Mouse (Mus musculus) ES-E14 (cell line): ENCODE results near the gene Rasgrf2. TPM values are rescaled to one million over a fixed set of nuclear protein-coding genes. Genes with fewer than 3 reads are reported as not detected.

Source experiments
- DNase-seq: peaks from one replicate; pipeline ENCODE4 v3.0.0-alpha.2; 2013; ENCODE audit warnings: low read depth, low spot score
- H3K27ac ChIP-seq: 2 replicates; pipeline ENCODE4 v1.5.1; 2012; ENCODE audit warnings: low read depth, mild to moderate bottlenecking, low read length, moderate library complexity, mixed read lengths; ENCODE audit not compliant: poor library complexity, insufficient read depth, severe bottlenecking
- H3K36me3 ChIP-seq: 2 replicates; pipeline ENCODE4 v1.6.1; 2012; ENCODE audit warnings: mild to moderate bottlenecking, low read length, moderate library complexity, mixed read lengths; ENCODE audit not compliant: control insufficient read depth, poor library complexity, insufficient read depth, severe bottlenecking
- H3K4me1 ChIP-seq, 2 experiments: fragments of 150-350 bp in 1 of 2; sonication (generic) in 1 of 2; 2 replicates each; pipeline ENCODE4 v1.6.1; 2012; ENCODE audit warnings: low read length in 2 of 2, mild to moderate bottlenecking in 1 of 2, mixed read lengths in 1 of 2; ENCODE audit not compliant: control insufficient read depth in 2 of 2, insufficient read depth in 2 of 2, poor library complexity in 1 of 2
- H3K4me3 ChIP-seq, 2 experiments: fragments of 150-350 bp in 1 of 2; sonication (generic) in 1 of 2; 2 replicates each; pipeline ENCODE4 v1.5.1; 2012; ENCODE audit warnings: low read length in 2 of 2, low read depth in 1 of 2, mild to moderate bottlenecking in 1 of 2, mixed read lengths in 1 of 2; ENCODE audit not compliant: insufficient read depth in 1 of 2, poor library complexity in 1 of 2, severe bottlenecking in 1 of 2
- H3K9ac ChIP-seq: 2 replicates; pipeline ENCODE4 v1.6.1; 2012; ENCODE audit warnings: low read depth, mild to moderate bottlenecking, low read length, mixed read lengths; ENCODE audit not compliant: poor library complexity, insufficient read depth, severe bottlenecking
- H3K9me3 ChIP-seq: fragments of 150-350 bp; sonication (generic); 2 replicates; pipeline ENCODE4 v1.6.1; 2012; ENCODE audit warnings: low read depth, mild to moderate bottlenecking, low read length; ENCODE audit not compliant: control insufficient read depth, insufficient read depth
- CHD2 ChIP-seq: IDR thresholded peaks from 2 replicates; pipeline ENCODE4 v1.6.1; 2014; ENCODE audit warnings: mild to moderate bottlenecking, low read depth, low read length, inconsistent platforms
- HCFC1 ChIP-seq: IDR thresholded peaks from 2 replicates; pipeline ENCODE4 v1.6.1; 2012; ENCODE audit warnings: low read length, inconsistent platforms, borderline replicate concordance; ENCODE audit not compliant: insufficient read depth
- MAFK ChIP-seq: IDR thresholded peaks from 2 replicates; pipeline ENCODE4 v1.6.1; 2014; ENCODE audit warnings: mild to moderate bottlenecking, low read depth, low read length, inconsistent platforms; ENCODE audit not compliant: insufficient read depth
- ZC3H11A ChIP-seq: IDR thresholded peaks from 2 replicates; pipeline ENCODE4 v1.6.1; 2012; ENCODE audit warnings: low read depth, mild to moderate bottlenecking, inconsistent platforms, low read length, borderline replicate concordance
- ZNF384 ChIP-seq: IDR thresholded peaks from 2 replicates; pipeline ENCODE4 v1.6.1; 2012; ENCODE audit warnings: low read depth, low read length, inconsistent platforms
- in situ Hi-C, 2 experiments: fragments of 600-800 bp; cut with MboI; formaldehyde crosslinking; loops; one replicate each; pipeline ENCODE4 v1.15.1; 2025; ENCODE audit warnings: low sequenced_read_pairs in 2 of 2, inconsistent platforms in 1 of 2; ENCODE audit not compliant: unreplicated experiment in 2 of 2
- total RNA-seq: library from RNA; depleted of rRNA; stranded (reverse); fragments of 300-350 nt; gene quantifications from 2 replicates; pipeline ENCODE4 v1.2.3, GENCODE M21; 2012

Gene Rasgrf2
- total RNA-seq, 1 experiment: 0.40 TPM

- in situ Hi-C loops: loop anchor here in 1 of 2 experiments (25.0 kb wide), 1 partner anchor 822 kb away; no protein-coding TSS in a partner anchor
- TF ChIP-seq ZC3H11A (no peak), HCFC1 (no peak), CHD2 (no peak), MAFK (no peak), ZNF384 (no peak)
- no peak overlapping the region for H3K9ac ChIP-seq
- no peaks in the 10 kb centered on the region for H3K36me3 ChIP-seq
- no peaks in the 10 kb centered on the region for H3K9me3 ChIP-seq
- no peaks in the 10 kb centered on the region for H3K4me1 ChIP-seq
- H3K4me3 ChIP-seq: no peak overlapping the region
- H3K27ac ChIP-seq: no peak overlapping the region
- no peak for DNase-seq
Measured at GRCm38 (mm10) chr13:91915192-91915581, 216.3 kb downstream of the Rasgrf2 start.

GRCm38 (mm10) chr13:91911652-91912051 is 219.8 kb downstream of the Rasgrf2 start:
- DNase-seq: no peak
- Histone ChIP-seq H3K9ac (no peak overlapping the region), H3K4me1 (no peaks in the 10 kb centered on the region), H3K27ac (no peak overlapping the region), H3K36me3 (no peaks in the 10 kb centered on the region), H3K9me3 (no peaks in the 10 kb centered on the region), H3K4me3 (no peak overlapping the region)
- in situ Hi-C loops: loop anchor here in 1 of 2 experiments (25.0 kb wide), 1 partner anchor 826 kb away; no protein-coding TSS in a partner anchor
- TF ChIP-seq CHD2 (no peak), ZNF384 (no peak)

- in situ Hi-C loops: loop anchor here in 1 of 2 experiments (25.0 kb wide), 1 partner anchor 826 kb away; no protein-coding TSS in a partner anchor
- H3K9me3 ChIP-seq: no peaks in the 10 kb centered on the region
- no peak overlapping the region for H3K9ac ChIP-seq
- H3K4me3 ChIP-seq: no peak overlapping the region
- no peaks in the 10 kb centered on the region for H3K36me3 ChIP-seq
- H3K4me1 ChIP-seq: no peaks in the 10 kb centered on the region
- TF ChIP-seq HCFC1: no peak
- no peak for TF ChIP-seq ZNF384
- TF ChIP-seq MAFK: no peak
- TF ChIP-seq CHD2: no peak
- TF ChIP-seq ZC3H11A: no peak
- H3K27ac ChIP-seq: no peak overlapping the region
- no peak for DNase-seq
Measured at GRCm38 (mm10) chr13:91911211-91911610, 220.2 kb downstream of the Rasgrf2 start.

GRCm38 (mm10) chr13:91908202-91908980 is 223.1 kb downstream of the Rasgrf2 start:
- H3K27ac ChIP-seq: no peak overlapping the region
- H3K9ac ChIP-seq: no peak overlapping the region
- no peak overlapping the region for H3K4me3 ChIP-seq
- H3K4me1 ChIP-seq: no peaks in the 10 kb centered on the region
- H3K9me3 ChIP-seq: no peaks in the 10 kb centered on the region
- H3K36me3 ChIP-seq: no peaks in the 10 kb centered on the region
- peak; percentile 44 for DNase-seq
- TF ChIP-seq MAFK (no peak), ZC3H11A (peak; percentile 90), HCFC1 (no peak), CHD2 (no peak), ZNF384 (no peak)
- in situ Hi-C loops: loop anchor here in 1 of 2 experiments (25.0 kb wide), 1 partner anchor 829 kb away; no protein-coding TSS in a partner anchor

GRCm38 (mm10) chr13:91906338-91906737 is 225.1 kb downstream of the Rasgrf2 start:
- in situ Hi-C loops: loop anchor here in 1 of 2 experiments (25.0 kb wide), 1 partner anchor 831 kb away; no protein-coding TSS in a partner anchor

More at GRCm38 (mm10) chr13:91906338-91906737, 225.1 kb downstream of the Rasgrf2 start:
- TF ChIP-seq ZNF384: no peak
- no peak for TF ChIP-seq ZC3H11A
- TF ChIP-seq HCFC1: no peak
- no peak for TF ChIP-seq CHD2
- no peak for TF ChIP-seq MAFK
- H3K4me1 ChIP-seq: no peaks in the 10 kb centered on the region
- DNase-seq: no peak
- H3K9me3 ChIP-seq: no peaks in the 10 kb centered on the region
- no peak overlapping the region for H3K9ac ChIP-seq
- H3K36me3 ChIP-seq: no peaks in the 10 kb centered on the region
- H3K4me3 ChIP-seq: no peak overlapping the region
- no peak overlapping the region for H3K27ac ChIP-seq
